Mouse (Mus musculus): Measurements from ENCODE around the gene Trp53i13. TPM values are rescaled to one million over a fixed set of nuclear protein-coding genes. Genes with fewer than 3 reads are reported as not detected.

Trp53i13 gene
- 10 to 100 TPM; 29.8 to 53.3 TPM for polyA plus RNA-seq (2017; shearing (Covaris generic))

DNA sequence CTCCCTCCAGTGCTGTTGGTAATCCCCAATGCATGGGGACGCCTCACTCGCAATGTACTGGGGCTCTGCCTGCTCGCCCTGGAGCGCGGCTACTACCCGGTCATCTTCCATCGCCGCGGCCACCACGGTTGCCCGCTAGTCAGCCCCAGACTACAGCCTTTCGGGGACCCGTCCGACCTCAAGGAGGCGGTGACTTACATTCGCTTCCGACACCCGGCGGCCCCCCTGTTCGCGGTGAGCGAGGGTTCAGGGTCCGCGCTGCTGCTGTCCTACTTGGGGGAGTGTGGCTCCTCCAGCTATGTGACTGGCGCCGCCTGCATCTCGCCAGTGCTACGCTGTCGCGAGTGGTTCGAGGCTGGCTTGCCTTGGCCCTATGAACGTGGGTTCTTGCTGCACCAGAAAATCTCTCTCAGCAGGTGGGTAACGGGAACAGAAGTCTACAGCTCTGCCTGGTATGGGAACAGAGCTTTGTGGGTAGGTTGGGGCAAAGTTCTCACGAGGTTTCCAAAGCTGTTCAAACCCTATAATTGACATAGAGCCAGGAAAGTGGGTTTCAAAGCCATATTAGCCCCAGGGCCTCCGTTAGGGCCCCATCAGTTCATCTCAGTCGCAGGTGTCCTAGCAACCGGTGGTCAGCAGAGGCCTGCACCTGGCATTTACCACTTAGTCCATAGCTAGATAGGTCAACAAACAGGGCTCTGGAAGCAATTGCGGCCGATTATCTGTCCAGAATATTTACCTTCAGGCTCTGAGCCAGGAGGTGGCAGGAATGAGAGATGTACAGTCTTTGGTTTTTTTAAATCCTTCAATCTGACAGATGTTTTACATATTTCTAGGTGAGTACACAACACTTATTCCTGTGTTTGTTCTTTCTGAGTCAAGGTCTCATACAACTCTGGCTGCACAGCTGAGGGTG is at the start of gene Trp53i13:
Gene Trp53i13, minus strand, starts transcription at position 344 of the 916 bp plus-strand sequence.

DNA sequence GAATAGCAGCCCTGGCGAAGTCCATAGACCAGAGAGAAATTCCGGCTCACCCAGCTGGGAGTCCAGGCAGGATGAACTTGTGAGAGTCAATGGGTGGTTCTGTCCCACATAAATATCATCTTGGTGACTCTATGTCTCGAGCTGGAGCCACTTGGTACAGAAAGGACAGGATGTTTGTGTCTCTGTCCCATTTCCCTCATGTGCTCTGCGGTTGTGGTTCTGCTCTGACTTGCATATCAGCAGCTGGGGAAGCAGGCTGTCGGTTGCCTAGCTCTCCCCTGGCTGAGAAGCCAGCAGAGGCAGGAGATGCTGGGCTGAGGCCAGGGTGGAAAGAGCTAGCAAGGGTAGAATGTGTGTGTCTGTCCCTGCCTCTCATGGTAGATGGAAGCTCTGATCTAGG is 3.3 kb upstream of the Trp53i13 start, which contains the start of gene Gm10392:
Gene Gm10392, minus strand, starts transcription at position 156 of the 400 bp plus-strand sequence.

DNA sequence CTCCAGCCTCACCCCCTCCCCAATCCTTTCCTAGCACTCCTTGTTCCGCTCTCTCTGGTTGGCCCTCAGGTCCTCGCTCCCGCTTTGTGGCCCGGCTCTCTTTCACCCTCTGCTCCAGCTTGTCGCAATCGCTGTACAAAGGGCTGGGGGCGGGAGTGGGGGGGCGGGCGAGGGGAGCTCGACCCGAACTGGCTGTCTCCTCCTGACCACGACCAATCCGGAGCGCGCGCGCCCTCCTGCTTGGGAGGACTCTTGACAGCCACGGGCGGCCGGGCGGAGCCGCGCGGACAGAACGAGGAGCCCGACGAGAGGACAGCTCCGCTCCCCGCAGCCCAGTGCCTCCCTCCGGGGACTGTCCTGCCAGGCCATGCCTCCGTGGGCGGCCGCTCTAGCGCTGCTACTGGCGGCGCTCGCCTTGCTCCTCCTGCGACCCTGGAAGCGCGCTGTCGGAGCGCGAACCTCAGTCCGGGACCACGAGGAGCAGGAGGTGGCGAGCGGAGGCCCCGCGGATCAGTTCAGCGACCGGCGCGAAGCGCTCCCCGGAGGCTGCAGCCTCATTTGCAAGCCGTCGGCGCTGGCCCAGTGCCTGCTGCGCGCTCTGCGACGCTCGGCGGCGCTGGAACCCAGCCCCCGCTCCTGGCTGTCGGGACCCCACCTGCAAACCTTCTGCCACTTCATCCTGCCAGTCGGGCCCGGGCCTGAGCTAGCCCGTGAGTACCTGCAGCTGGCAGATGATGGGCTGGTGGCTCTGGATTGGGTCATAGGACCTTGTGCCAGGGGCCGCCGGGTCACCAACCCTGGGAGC is 746 bp downstream of the Trp53i13 start, which contains the start of gene Abhd15:
Gene Abhd15, plus strand, starts transcription at position 290 of the 805 bp plus-strand sequence.

DNA sequence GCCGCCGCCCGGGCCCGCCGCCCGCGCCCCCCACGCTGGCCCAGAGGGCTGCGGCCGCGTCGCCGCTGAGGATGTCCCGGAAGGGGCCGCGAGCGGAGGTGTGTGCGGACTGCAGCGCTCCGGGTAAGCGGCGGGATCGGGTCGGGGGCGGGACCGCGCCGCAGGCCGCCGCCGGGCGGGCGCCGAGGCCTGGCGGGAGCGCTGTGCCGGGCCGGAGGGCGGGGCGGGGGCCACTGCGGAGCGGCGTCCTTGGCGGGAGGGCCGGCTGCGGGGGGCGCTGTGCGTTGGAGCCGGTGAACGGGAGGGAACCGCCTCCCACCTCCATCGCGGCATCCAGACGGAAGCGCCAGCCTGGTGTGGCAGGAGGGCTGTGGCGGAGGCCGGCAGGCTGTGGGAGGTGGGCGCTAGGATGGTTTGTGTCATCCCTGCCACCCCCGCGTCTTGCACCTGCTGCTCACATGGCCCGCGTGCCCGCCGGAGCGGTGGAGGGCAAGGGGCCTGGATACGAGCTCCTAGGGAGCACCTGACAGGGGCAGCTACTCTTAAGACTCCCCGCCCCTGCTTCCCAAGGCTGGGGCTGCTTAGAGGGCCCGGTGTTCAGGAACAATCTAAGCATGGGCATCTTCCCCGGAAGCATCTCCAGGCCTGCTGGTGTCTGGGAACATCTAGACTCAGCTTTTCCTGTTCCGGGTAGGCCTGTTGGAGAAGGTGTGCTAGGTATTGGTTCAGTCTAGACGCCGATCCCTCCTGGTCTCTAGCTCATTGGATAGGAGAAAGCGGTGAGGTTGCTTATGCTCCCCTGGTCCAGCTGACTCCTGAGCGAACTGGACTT is 22.1 kb downstream of the Trp53i13 start, which contains the start of gene Git1:
Gene Git1, plus strand, starts transcription at position 51 of the 832 bp plus-strand sequence.

DNA sequence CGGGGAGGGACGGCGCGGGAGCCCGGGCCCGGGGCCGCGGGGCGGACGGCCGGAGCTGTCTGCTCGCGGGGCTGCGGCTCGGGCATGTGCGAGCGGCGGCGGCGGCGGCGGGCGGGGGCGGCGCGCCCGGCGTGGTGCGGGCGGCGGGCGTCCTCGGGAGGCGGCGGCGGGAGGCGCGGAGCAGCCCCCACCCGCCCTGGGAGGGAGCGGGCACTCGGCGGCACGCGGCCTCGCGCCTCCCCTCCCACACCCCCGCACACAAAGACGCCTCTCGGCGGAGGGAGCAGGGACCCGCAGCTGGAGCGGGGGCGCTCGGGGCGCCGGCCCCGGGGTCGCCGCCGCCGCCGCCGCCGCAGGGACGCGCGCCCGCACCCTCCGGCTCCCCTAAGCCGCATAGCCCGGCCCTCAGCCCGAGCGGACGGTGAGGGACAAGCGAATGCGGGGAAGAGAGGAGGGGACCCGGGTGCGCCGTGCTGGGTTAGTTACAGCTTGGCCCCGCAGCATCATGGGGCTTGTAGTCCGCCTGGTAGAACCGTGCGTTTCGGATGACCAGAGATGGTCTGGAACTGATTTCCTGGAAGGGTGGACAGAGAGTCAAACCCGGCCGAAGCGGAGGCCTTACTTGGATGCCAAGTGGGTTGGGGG is 26.1 kb downstream of the Trp53i13 start, which contains the start of gene Ankrd13b:
Gene Ankrd13b, minus strand, starts transcription at position 88 of the 645 bp plus-strand sequence.

DNA sequence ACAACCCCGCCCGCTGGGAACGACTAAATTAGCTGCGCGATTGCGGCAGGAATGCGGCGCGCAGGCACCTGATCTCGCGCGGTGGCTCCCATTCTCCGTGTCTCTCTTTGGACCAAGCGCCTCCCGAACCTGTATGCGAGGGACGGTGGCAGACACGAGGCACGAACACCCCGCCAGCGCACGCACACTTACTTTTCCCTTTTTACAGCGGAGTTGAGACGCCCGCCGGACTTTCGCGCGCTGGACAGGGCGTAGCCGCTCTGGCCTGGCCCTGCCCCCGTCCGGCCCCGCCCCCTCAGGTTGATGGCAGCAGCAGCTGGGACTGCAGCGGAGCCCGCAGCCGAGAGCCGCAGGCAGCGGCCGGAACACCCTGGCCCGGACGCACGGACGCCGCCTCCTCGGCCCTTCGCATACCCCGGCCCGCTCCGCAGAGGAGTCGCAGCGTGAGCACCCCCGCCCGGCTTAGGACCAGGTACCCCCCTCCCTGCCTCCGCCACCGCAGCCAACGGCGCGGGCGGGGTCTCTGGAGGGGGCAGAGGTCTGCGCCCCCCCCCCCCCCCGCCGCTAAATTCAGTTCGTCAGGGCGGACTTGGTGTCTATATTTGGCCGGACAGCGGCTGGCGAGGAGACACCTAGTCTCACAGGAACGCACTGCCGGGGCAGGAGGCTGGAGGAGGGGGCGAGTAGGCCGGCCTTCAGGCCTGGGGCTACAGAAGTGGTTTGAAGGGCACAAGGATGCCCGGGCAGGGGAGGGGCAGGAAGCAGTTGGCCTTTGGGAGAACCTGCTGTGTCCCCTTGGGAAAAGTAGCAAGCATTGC is 53.3 kb downstream of the Trp53i13 start, which contains the start of gene Coro6:
Gene Coro6, plus strand, starts transcription at position 129 of the 818 bp plus-strand sequence.

Other genes with a start within 250 kb of the Trp53i13 start
- not detected for gene Coro6, start 53.6 kb downstream of the Trp53i13 start, polyA plus RNA-seq (2017; shearing (Covaris generic))
- gene Ankrd13b, start 26.3 kb downstream of the Trp53i13 start, polyA plus RNA-seq (2017; shearing (Covaris generic)): 1 to 10 TPM; 6.3 to 6.5 TPM
- 10 to 100 TPM; 45.6 to 59.6 TPM for gene Git1, start 22.4 kb downstream of the Trp53i13 start, polyA plus RNA-seq (2017; shearing (Covaris generic))
- gene Abhd15, start 859 bp downstream of the Trp53i13 start, polyA plus RNA-seq (2017; shearing (Covaris generic)): 1 to 10 TPM in 1 of 2 experiments, under 1 TPM in 1; 0.70 to 9.0 TPM
- 1 to 10 TPM in 1 of 2 experiments, under 1 TPM in 1; 0.34 to 2.1 TPM for gene Gm10392, start 3.2 kb upstream of the Trp53i13 start, polyA plus RNA-seq (2017; shearing (Covaris generic))
- gene Taok1, start 91.8 kb upstream of the Trp53i13 start, polyA plus RNA-seq (2017; shearing (Covaris generic)): 1 to 10 TPM; 7.2 to 7.5 TPM
- gene Nufip2, start 170.2 kb upstream of the Trp53i13 start, polyA plus RNA-seq (2017; shearing (Covaris generic)): 10 to 100 TPM; 47.9 to 64.4 TPM
- under 1 TPM; 0.19 to 0.61 TPM for gene Cryba1, start 209.3 kb upstream of the Trp53i13 start, polyA plus RNA-seq (2017; shearing (Covaris generic))
- 10 to 100 TPM; 54.4 to 62.9 TPM for gene Myo18a, start 247.3 kb upstream of the Trp53i13 start, polyA plus RNA-seq (2017; shearing (Covaris generic))

Data from inflammation-experienced regulatory T-cells (primary cell).